Mouse (Mus musculus) myocyte (in vitro differentiated cells): Measurements from ENCODE around the gene Exoc7.

Experiments
- CEBPB ChIP-seq: IDR thresholded peaks from 2 replicates; pipeline ENCODE4 v1.6.1; 2011; ENCODE audit warnings: mild to moderate bottlenecking, moderate library complexity; ENCODE audit not compliant: poor library complexity, insufficient read depth, severe bottlenecking
- E2F4 ChIP-seq: IDR thresholded peaks from one replicate; pipeline ENCODE4 v1.6.1; 2011; ENCODE audit warnings: mild to moderate bottlenecking, control low read depth, moderate library complexity; ENCODE audit not compliant: insufficient read depth
- MAX ChIP-seq: IDR thresholded peaks from one replicate; pipeline ENCODE4 v1.6.1; 2011; ENCODE audit warnings: low read depth, mild to moderate bottlenecking, control low read depth
- MYOD1 ChIP-seq, 3 experiments: IDR thresholded peaks; one replicate each; pipeline ENCODE4 v1.6.1; 2011; ENCODE audit warnings: control low read depth in 2 of 3, low read depth in 2 of 3, mild to moderate bottlenecking in 2 of 3, moderate library complexity in 1 of 3; ENCODE audit not compliant: insufficient read length in 2 of 3, control insufficient read depth in 1 of 3
- MYOG ChIP-seq, 3 experiments: IDR thresholded peaks; one replicate each; pipeline ENCODE4 v1.6.1; 2011; ENCODE audit warnings: control low read depth in 2 of 3, low read depth in 2 of 3, mild to moderate bottlenecking in 2 of 3; ENCODE audit not compliant: insufficient read length in 2 of 3, control insufficient read depth in 1 of 3, insufficient read depth in 1 of 3
- POLR2A ChIP-seq: IDR thresholded peaks from one replicate; pipeline ENCODE4 v1.6.1; 2011; ENCODE audit warnings: low read depth, mild to moderate bottlenecking, control low read depth, moderate library complexity; ENCODE audit not compliant: insufficient read length
- POLR2AphosphoS2 ChIP-seq: IDR thresholded peaks from one replicate; pipeline ENCODE4 v1.6.1; 2011; ENCODE audit warnings: low read depth, control low read depth; ENCODE audit not compliant: insufficient read length
- SRF ChIP-seq: IDR thresholded peaks from one replicate; pipeline ENCODE4 v1.6.1; 2011; ENCODE audit warnings: low read depth; ENCODE audit not compliant: control insufficient read depth, insufficient read length
- TCF12 ChIP-seq: IDR thresholded peaks from one replicate; pipeline ENCODE4 v1.6.1; 2011; ENCODE audit warnings: mild to moderate bottlenecking, control low read depth; ENCODE audit not compliant: poor library complexity, insufficient read depth, severe bottlenecking
- TCF3 ChIP-seq: IDR thresholded peaks from one replicate; pipeline ENCODE4 v1.6.1; 2011; ENCODE audit warnings: low read depth, control low read depth; ENCODE audit not compliant: insufficient read length
- USF1 ChIP-seq: IDR thresholded peaks from one replicate; pipeline ENCODE4 v1.6.1; 2011; ENCODE audit warnings: low read depth, mild to moderate bottlenecking, control low read depth, moderate library complexity

DNA sequence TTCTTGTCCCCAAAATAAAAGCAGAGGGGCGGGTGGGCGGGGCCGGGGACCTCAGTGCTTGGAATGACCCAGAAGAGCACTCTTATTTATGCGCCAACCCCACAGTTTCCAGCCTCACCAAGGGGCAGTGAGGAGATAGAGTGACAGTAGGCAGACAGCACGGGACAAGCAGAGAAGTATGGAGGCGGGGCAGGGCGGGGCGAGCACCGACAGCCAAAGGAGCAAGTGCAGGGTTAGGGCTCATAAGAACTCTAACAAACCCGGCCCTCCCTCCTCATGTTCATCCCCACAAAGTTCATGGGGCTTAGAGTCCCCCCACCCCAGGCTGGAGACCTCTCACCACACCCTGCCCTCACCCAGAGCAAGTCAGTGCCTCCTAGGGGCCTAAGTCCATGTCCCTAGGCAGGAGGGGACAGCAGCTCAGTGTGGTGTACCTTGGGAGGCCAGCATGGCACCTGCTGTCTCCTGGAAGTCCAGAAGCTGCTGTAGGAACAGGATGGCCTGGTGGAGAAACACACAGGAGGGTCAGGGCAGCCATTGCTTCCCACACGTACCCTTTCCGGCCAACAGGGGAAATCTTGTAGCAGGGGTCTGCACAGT, 13.4 kb downstream of the Exoc7 start:
- no peak for TF ChIP-seq MAX
- no peak for TF ChIP-seq POLR2A
- no peak for TF ChIP-seq E2F4
- no peak for TF ChIP-seq MYOG (IDR thresholded peaks at IDR 0.05; ENCODE audit: control insufficient read depth in 1 of 3, insufficient read depth in 1 of 3, insufficient read length in 2 of 3, low read depth in 2 of 3)
- TF ChIP-seq MYOD1 (IDR thresholded peaks at IDR 0.05; ENCODE audit: control insufficient read depth in 1 of 3, insufficient read length in 2 of 3, low read depth in 2 of 3): no peak
- no peak for TF ChIP-seq USF1
- no peak for TF ChIP-seq TCF12
- no peak for TF ChIP-seq POLR2AphosphoS2
- TF ChIP-seq TCF3: no peak
- TF ChIP-seq CEBPB: no peak
- TF ChIP-seq SRF: no peak
